Comparison of ENCODE assay signal across 19 mouse cellular contexts in genomic region chr19:53303382-53303781, GRCm38 (mm10). TPM values are rescaled to one million over a fixed set of nuclear protein-coding genes. Genes with fewer than 3 reads are reported as not detected.
DNase-seq lines count a peak whose midpoint lies in the region; ATAC-seq lines count a peak whose summit lies in the region.
"Had no signal": no experiment of that assay in that cellular context is flagged by ENCODE, and none has a peak within 500 bp of the region (broad histone marks: within the 10 kb centered on the region; RNA-seq: fewer than 3 reads in every experiment).

No protein-coding gene starts in this region.

- H3K36me3 ChIP-seq in liver, embryonic 15.5 days (replicated peaks), result no peaks in the 10 kb centered on the region
- no peaks in the 10 kb centered on the region for H3K36me3 ChIP-seq in liver, embryonic 11.5 days (ENCODE audit: control insufficient read depth, insufficient read depth, low read length)
- H3K36me3 ChIP-seq in megakaryocyte, embryonic 14.5 days (replicated peaks; ENCODE audit: low read length), result no peaks in the 10 kb centered on the region
- no peaks in the 10 kb centered on the region for H3K36me3 ChIP-seq in midbrain, embryonic 14.5 days (ENCODE audit: control insufficient read depth, insufficient read depth, low read length)
- H3K36me3 ChIP-seq in heart, embryonic 12.5 days, result no peaks in the 10 kb centered on the region
- H3K36me3 ChIP-seq: embryonic facial prominence, embryonic 15.5 days; forebrain, embryonic 10.5 days; forebrain, embryonic 15.5 days had no signal

- no peaks in the 10 kb centered on the region for H3K9me3 ChIP-seq in liver, embryonic 15.5 days (replicated peaks)
- no peaks in the 10 kb centered on the region for H3K9me3 ChIP-seq in liver, embryonic 11.5 days (ENCODE audit: control insufficient read depth, low read length)
- H3K9me3 ChIP-seq in megakaryocyte, embryonic 14.5 days, result no peaks in the 10 kb centered on the region
- no peaks in the 10 kb centered on the region for H3K9me3 ChIP-seq in midbrain, embryonic 14.5 days (ENCODE audit: control insufficient read depth, low read length)
- H3K9me3 ChIP-seq in heart, embryonic 12.5 days (replicated peaks), result no peaks in the 10 kb centered on the region
- H3K9me3 ChIP-seq: embryonic facial prominence, embryonic 15.5 days; forebrain, embryonic 10.5 days; forebrain, embryonic 15.5 days had no signal

- peaks cover 30% of the 10 kb centered on the region for H3K27me3 ChIP-seq in liver, embryonic 15.5 days
- H3K27me3 ChIP-seq in liver, embryonic 11.5 days (replicated peaks; ENCODE audit: control insufficient read depth, insufficient read depth, low read length), result no peaks in the 10 kb centered on the region
- peaks cover 35% of the 10 kb centered on the region for H3K27me3 ChIP-seq in megakaryocyte, embryonic 14.5 days (replicated peaks)
- no peaks in the 10 kb centered on the region for H3K27me3 ChIP-seq in midbrain, embryonic 14.5 days (ENCODE audit: control insufficient read depth, insufficient read depth, low read length)
- H3K27me3 ChIP-seq in heart, embryonic 12.5 days (replicated peaks), result no peaks in the 10 kb centered on the region
- H3K27me3 ChIP-seq: embryonic facial prominence, embryonic 15.5 days; forebrain, embryonic 15.5 days had no signal

- peaks cover 20% of the 10 kb centered on the region for H3K4me1 ChIP-seq in liver, embryonic 15.5 days (replicated peaks)
- H3K4me1 ChIP-seq in liver, embryonic 11.5 days (replicated peaks; ENCODE audit: control insufficient read depth, insufficient read depth, low read length), result no peaks in the 10 kb centered on the region; the same call in 1 of the 2 replicates
- H3K4me1 ChIP-seq in megakaryocyte, embryonic 14.5 days, result peaks cover 15% of the 10 kb centered on the region
- H3K4me1 ChIP-seq in midbrain, embryonic 14.5 days (ENCODE audit: control insufficient read depth, insufficient read depth, low read length), result peaks cover 3% of the 10 kb centered on the region; the same call in 1 of the 2 replicates
- peaks cover 7% of the 10 kb centered on the region; the same call in 1 of the 2 replicates for H3K4me1 ChIP-seq in heart, embryonic 12.5 days (replicated peaks)

- H3K27ac ChIP-seq in liver, embryonic 15.5 days (replicated peaks), result no peak overlapping the region
- no peak overlapping the region for H3K27ac ChIP-seq in liver, embryonic 11.5 days (ENCODE audit: low read depth, low read length)
- H3K27ac ChIP-seq in midbrain, embryonic 14.5 days (replicated peaks; ENCODE audit: low read depth, low read length), result no peak overlapping the region
- H3K27ac ChIP-seq in heart, embryonic 12.5 days (ENCODE audit: poor library complexity, severe bottlenecking), result no peak overlapping the region
- H3K27ac ChIP-seq: embryonic facial prominence, embryonic 15.5 days; forebrain, embryonic 10.5 days; forebrain, embryonic 15.5 days; heart, adult 2 months; hindbrain, postnatal 0 days had no signal

- peak overlapping the region; percentile 20; the same call in 1 of the 2 replicates for H3K4me2 ChIP-seq in liver, embryonic 15.5 days
- no peak overlapping the region for H3K4me2 ChIP-seq in liver, embryonic 11.5 days
- H3K4me2 ChIP-seq in midbrain, embryonic 14.5 days (ENCODE audit: low read length), result no peak overlapping the region
- H3K4me2 ChIP-seq in heart, embryonic 12.5 days, result no peak overlapping the region
- H3K4me2 ChIP-seq: embryonic facial prominence, embryonic 15.5 days; forebrain, embryonic 15.5 days; heart, embryonic 11.5 days had no signal

- no peak for DNase-seq in liver, embryonic 11.5 days (ENCODE audit: low spot score)
- DNase-seq in midbrain, embryonic 14.5 days, result no peak
- DNase-seq: adrenal gland, postnatal 10 days; cerebellum, adult 2 months; cerebellum, postnatal 10 days; embryo, embryonic 11 days; heart, adult 2 months had no signal

- no peak overlapping the region for H3K9ac ChIP-seq in liver, embryonic 15.5 days
- H3K9ac ChIP-seq in liver, embryonic 11.5 days (ENCODE audit: low read depth, low read length), result no peak overlapping the region
- H3K9ac ChIP-seq in midbrain, embryonic 14.5 days (replicated peaks; ENCODE audit: low read length), result no peak overlapping the region
- H3K9ac ChIP-seq in heart, embryonic 12.5 days, result no peak overlapping the region
- H3K9ac ChIP-seq: embryonic facial prominence, embryonic 15.5 days; forebrain, embryonic 15.5 days had no signal

- H3K4me3 ChIP-seq in liver, embryonic 15.5 days (replicated peaks), result no peak overlapping the region
- no peak overlapping the region for H3K4me3 ChIP-seq in liver, embryonic 11.5 days (ENCODE audit: low read depth, low read length)
- peak overlapping the region; percentile 23 for H3K4me3 ChIP-seq in megakaryocyte, embryonic 14.5 days (replicated peaks)
- no peak overlapping the region for H3K4me3 ChIP-seq in midbrain, embryonic 14.5 days (replicated peaks; ENCODE audit: low read depth, low read length)
- no peak overlapping the region for H3K4me3 ChIP-seq in heart, embryonic 12.5 days
- H3K4me3 ChIP-seq: embryonic facial prominence, embryonic 15.5 days; erythroblast, embryonic 14.5 days; forebrain, embryonic 10.5 days; forebrain, embryonic 15.5 days; heart, adult 2 months had no signal

- WGBS in liver, embryonic 15.5 days (ENCODE audit: insufficient replicate concordance), result 45% methylated on average over 7 of the region's 7 CpGs
- WGBS in liver, embryonic 11.5 days, result 71% methylated on average over 7 of the region's 7 CpGs
- 91% methylated on average over 7 of the region's 7 CpGs for WGBS in midbrain, embryonic 14.5 days
- 73% methylated on average over 7 of the region's 7 CpGs for WGBS in heart, embryonic 12.5 days

- no peak for ATAC-seq in liver, embryonic 15.5 days (ENCODE audit: insufficient read depth)
- no peak for ATAC-seq in liver, embryonic 11.5 days (replicated peaks; ENCODE audit: low FRiP score)
- peak; percentile 95 for ATAC-seq in common myeloid progenitor, adult 5-6 weeks (replicated peaks; ENCODE audit: low read depth, poor library complexity, severe bottlenecking)
- 0 out of 2 replicates have a peak, but pooled peaks have one; percentile 13 for ATAC-seq in neutrophil, adult 5-6 weeks (ENCODE audit: extremely low read depth, insufficient number of reproducible peaks, low FRiP score, poor library complexity, severe bottlenecking)
- ATAC-seq in cerebellum, adult (ENCODE audit: insufficient number of reproducible peaks, low FRiP score, low TSS enrichment), result no peak
- no peak for ATAC-seq in midbrain, embryonic 14.5 days (ENCODE audit: low FRiP score, low TSS enrichment)
- ATAC-seq in heart, embryonic 12.5 days (ENCODE audit: insufficient number of reproducible peaks, low FRiP score), result no peak
- ATAC-seq: forebrain, embryonic 15.5 days; hindbrain, postnatal 0 days had no signal

RNA-seq across cellular contexts. Expression of gene Mxi1, which starts 6.9 kb away (rescaled TPM):
- polyA plus RNA-seq in liver, embryonic 15.5 days (2015; fragmentation: Nextera tagmentation; extraction: Ambion mirVana), result 34.8 and 38.3 TPM in 2 replicates
- polyA plus RNA-seq in liver, embryonic 11.5 days (2014; fragmentation: Nextera tagmentation; extraction: Ambion mirVana), result 34.3 and 42.6 TPM in 2 replicates
- total RNA-seq in common myeloid progenitor, adult 5-6 weeks (2017), result 44.2 and 48.8 TPM in 2 replicates
- polyA plus RNA-seq in megakaryocyte, embryonic 14.5 days (2012; ENCODE audit: insufficient read depth, low replicate concordance), result 32.9 and 41.2 TPM in 2 replicates
- total RNA-seq in neutrophil, adult 5-6 weeks (2017), result 108 and 112 TPM in 2 replicates
- 51.0 and 59.3 TPM in 2 replicates for polyA plus RNA-seq in midbrain, embryonic 14.5 days (2014; fragmentation: Nextera tagmentation; extraction: Ambion mirVana)
- polyA plus RNA-seq in heart, embryonic 12.5 days (2016; fragmentation: Nextera tagmentation; extraction: Ambion mirVana), result 40.0 and 42.7 TPM in 2 replicates

Comparison
In these comparisons a context has a peak if more than half of its experiments do, and no peak if none do; other contexts are left out.
1. ATAC-seq: peak in common myeloid progenitor, adult 5-6 weeks (single experiment) and neutrophil, adult 5-6 weeks (single experiment); none in liver, embryonic 15.5 days (single experiment), liver, embryonic 11.5 days (single experiment), cerebellum, adult (single experiment), midbrain, embryonic 14.5 days (single experiment) and heart, embryonic 12.5 days (single experiment).